Mouse (Mus musculus) spleen, postnatal 36 days (tissue): ENCODE data around the gene Zfpm1.
"Not testable (repeated sequence)": the region's sequence is repeated elsewhere in the genome, so short reads cannot be mapped to it uniquely, and the experiment has no call there.

ENCODE experiments used
- DNase-seq, 2 experiments: peaks; one replicate each; pipeline ENCODE4 v3.0.0; 2022; ENCODE audit warnings: low spot score in 2 of 2, mixed read lengths in 1 of 2

Zfpm1 gene

DNA sequence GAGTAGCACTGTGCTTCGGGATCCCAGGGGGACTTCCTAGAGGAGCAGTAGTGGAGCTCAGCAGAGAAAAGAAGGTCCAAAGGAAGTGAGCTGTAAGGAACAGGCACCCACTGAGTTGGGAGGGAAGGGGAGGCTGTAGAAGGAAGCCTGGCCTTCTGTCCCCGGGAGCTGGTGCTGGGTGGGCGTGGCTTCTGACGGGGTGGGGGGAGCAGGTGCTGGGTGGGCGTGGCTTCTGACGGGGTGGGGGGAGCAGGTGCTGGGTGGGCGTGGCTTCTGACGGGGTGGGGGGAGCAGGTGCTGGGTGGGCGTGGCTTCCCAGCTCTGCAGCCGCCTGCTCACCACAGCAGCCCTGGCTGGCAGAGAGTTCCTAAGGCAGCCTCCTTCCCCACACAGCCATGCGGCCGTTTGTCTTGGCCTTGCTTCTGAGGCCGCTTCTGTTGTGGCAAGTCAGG is 42.0 kb downstream of the Zfpm1 start:
- not testable (repeated sequence) for DNase-seq

DNA sequence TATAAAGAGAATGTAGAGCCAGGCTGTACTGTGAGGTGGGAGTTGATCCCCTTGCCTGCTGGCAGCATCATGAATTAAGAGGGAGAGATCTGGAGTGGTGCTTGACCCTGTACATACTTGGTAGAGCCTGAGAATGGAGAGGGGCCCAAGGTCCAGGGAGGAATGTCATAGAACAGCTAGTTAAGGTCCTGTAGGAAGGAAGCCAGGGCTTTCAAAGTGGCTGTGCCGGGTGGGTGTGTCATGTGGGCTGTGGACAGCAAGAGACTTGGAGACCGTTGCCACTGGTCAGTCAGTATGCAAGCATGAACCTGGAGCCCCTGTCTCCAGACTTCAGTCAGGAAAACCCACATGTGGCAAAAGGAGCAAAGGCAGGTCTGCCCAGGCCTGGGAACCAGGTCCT is 43.3 kb downstream of the Zfpm1 start:
- DNase-seq, result no peak

DNA sequence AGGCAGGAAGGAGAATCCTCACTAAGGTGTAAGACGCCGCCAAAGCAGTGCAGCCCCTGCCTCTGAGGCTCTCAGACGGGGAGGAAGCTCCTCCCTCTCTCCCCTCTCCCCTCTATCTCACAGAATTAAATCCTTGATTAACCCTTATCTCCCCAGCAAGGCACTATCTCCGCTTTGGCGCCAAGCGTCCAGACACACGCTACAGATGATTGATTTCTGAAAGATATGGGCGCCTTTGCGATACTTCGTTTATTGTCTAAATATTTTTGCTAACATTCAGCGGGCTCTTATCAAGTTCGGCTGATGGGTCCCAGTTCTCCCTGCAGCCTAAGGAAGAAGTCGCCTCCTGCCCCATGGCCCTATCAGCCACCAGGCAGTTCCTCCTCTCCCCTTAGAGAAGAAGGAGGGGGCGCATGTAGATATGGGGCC is 44.2 kb downstream of the Zfpm1 start:
- DNase-seq, result no peak

DNA sequence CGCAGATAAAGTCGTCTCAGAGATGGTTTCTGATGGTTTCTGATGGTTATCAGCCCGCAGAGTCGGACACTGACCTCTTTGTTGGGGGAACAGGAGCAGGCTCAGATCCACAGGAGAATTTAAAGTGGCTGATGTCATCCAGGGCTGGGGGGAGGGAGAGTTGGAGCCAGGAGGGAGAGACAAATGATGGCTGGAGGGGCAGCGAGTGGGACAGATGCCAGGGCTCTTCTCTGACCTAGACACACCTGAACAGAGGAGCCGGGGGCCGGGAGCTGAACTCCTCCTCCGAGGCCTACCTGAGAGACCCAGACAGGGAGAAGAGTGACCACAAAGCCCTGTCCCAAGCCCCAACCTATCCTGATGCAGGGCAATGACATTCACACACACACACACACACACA is 47.1 kb downstream of the Zfpm1 start:
- no peak for DNase-seq

DNA sequence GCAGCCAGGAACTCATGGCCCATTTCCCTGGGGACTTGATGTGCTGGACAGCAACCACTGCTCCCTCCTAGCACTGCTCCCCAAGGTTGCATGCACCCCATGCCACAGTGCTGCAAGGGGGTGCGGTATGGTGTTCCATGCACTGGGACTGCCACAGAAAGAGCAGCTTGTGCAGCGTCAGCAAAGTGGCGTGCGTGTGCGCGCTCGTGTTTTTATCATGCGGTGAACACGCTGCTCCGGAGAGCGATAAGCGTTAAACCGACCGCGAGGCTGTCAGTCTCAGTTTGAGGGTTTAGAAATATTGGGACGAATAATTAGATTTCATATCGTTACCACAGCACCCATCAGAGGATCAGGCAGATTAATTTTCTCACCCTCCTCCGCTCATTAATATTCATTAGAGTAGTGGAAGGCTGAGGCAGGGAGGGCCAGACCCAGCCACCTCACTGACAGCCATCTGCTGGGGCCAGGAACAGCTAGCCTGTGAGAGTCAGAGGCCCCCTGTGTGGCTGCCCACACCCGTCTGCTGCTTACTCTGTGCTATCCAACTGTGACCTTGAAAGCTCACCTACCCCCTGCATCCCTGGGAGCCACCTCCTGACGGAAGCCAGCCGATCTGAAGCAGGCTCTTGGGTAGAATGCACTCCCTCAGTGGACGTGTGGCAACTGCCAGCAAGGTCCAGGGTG is 47.8 kb downstream of the Zfpm1 start:
- no peak for DNase-seq

DNA sequence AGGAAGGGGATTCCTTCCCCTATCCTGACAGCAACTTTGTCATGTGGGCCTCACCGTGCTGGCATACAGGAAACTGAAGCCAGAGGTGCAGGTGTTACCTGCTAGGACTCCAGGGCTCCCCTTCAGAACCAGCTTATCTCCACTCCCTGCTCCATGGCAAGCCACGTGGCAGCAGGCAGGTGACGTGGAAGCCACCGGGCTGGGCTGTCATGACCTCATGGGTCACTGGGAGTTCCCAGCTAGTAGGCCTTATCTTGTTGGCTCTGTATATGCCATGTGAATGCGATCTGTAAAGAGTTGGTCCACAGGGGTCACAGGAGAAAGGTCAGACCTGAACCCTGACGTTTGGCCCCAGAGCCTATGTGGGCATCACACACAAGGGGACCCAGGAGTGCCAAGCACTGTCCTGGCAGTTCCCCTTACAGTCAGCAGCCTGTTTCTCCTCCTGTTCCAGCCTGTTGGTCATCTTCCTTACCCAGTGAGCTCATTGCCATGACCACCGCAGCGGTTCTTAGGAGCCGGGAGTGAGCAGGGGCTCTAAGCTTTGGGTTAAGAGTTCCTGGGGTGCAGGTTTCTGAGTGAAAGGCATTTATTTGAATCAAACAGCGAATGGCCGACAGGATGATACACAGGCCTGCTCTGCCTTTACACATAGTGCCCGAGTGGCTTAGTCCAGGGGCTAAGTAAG is 48.6 kb downstream of the Zfpm1 start:
- DNase-seq, result no peak

DNA sequence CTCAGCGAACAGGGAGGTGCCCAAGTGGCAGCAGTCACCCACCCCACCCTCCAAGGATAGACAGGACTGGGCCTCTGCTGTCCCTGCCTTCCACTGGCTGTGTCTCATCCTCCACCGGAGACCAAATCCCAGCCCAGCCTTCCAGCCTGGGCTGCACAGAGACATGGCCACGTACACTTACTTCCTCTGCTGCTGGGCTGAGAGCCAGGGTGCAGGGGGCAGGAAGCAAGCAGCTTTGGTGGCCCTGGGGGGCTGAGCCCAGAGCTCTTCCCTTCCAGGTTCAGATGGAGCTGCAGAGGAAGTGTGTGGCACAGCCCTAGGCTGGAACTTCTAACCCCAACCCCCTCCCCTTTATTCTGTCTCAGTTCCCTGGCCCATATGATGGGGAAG is 49.2 kb downstream of the Zfpm1 start:
- no peak for DNase-seq

DNA sequence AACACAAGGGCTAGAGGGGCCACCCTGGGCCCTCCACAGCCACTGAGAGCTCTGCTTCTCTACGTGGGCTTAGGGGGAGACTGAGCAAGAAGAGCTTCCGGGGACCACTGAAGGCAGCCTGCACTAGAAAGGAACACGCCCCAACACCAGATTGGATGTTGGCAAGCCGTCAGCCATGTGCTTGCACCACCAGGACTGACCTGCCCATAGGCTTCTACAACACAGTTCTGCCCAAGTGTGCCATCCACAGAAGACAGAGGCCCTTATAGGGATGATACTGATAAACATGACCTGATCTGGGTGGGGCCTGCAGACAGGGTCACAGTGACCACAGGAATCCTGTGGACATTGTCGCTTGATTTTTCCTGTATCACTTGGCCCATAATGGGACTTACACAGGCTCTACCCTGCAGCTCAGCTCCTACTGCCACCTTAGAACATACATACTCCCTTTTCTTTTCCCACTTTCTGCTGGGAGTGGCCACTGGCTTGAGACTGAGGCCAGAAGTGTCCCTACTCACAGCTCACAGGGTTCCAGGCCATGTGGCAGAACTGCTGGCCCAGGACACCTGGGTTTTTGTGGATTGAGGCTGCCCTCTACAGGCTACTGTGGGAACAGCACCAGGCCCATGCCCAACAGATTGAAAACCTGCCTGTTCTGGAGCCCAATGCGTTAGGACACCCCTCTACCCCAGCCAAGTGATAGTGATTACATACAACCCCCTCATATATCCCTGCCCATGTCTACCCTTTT is 51.0 kb downstream of the Zfpm1 start:
- peak; percentile 74 to 76 for DNase-seq

DNA sequence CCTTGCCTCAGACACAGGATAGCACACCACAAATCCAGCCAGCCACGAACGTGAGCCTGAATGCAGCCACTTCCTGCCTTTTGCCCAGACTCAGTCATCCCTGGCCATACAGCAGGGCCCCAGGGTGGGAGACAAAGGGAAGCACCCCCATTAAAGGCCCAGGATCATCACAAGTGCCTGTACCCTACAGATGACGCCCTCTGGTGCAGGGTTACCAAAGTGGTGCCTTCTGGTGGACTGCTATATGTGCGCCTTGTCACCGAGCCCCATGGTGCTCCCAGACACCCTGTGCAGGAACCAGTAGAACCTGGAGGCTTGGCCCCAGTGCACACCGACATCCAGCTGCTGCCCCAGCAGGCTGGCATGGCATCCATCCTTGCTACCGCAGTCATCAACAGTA is 51.6 kb downstream of the Zfpm1 start:
- no peak for DNase-seq

DNA sequence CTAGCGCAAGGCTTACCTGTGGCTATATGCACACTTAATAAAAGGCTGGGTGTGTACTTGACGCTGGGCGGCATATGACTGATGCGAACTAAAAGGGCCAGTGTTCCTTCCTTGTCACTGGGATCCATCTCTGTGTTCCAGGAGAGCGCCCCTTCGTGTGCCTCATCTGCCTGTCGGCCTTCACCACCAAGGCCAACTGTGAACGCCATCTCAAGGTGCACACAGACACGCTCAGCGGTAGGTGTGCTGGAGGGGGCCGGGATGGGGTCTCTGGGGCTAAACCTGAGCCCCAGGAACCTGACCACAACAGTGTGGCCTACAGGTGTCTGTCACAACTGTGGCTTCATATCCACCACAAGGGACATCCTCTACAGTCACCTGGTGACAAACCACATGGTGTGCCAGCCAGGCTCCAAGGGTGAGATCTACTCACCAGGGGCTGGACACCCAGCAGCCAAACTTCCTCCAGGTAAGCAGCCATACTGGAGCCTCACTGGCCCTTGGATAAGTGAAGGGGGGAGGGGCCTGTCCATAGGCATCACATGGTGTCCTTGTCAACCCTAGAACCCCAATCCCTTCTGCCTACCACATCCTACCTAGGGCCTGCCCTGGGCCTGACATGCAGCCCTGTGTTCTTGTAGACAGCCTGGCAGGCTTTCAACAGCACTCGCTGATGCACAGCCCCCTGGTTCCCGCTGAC is 53.0 kb downstream of the Zfpm1 start:
- DNase-seq, result no peak

DNA sequence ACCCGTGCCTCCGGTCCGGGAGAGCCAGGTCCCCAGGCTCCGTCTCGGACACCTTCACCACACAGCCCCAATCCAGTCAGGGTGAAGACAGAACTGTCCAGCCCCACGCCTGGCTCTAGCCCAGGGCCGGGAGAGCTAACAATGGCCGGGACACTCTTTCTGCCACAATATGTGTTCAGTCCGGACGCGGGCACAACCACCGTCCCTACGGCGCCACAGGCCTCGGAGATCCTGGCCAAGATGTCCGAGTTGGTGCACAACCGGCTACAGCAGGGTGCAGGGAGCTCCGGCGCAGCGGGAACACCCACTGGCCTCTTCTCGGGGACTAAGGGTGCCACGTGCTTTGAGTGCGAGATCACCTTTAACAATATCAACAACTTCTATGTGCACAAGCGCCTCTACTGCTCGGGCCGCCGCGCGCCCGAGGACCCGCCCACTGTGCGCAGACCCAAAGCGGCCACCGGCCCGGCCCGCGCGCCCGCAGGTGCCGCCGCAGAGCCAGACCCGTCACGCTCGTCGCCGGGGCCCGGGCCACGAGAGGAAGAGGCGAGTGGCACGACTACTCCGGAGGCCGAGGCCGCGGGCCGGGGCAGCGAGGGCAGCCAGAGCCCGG is 53.8 kb downstream of the Zfpm1 start:
- DNase-seq, result no peak

DNA sequence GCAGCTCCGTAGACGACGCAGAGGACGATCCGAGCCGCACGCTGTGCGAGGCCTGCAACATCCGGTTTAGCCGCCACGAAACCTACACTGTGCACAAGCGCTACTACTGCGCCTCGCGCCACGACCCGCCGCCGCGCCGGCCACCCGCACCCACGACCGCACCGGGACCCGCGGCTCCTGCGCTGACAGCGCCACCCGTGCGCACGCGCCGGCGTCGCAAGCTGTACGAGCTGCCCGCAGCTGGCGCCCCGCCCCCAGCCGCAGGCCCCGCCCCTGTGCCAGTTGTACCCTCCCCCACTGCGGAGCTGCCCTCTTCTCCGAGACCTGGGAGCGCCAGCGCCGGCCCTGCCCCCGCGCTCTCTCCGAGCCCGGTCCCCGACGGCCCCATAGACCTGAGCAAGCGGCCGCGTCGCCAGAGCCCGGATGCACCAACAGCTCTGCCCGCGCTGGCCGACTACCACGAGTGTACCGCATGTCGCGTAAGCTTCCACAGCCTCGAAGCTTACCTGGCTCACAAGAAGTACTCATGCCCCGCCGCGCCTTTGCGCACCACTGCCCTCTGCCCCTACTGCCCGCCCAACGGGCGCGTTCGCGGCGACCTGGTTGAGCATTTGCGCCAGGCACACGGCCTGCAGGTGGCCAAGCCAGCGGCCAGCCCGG is 54.4 kb downstream of the Zfpm1 start:
- DNase-seq, result no peak

DNA sequence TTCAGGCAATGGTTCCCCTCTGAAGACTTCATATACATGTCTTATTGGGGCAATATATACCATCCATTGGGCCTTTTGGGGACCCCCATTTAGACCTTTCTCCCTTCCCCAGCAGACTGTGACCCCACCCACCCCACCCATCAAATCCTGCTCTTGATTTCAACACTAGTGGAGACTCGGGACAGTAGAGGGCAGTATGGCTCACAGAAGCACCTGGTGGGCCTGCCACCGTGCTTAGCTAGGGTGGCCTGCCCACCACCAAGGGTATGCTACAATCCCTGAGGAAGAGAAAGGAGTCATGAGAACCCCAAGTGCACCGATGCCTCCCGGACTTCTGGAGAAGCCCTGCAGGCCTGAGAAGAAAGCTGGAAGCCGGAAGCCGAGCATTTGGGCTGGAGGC is 56.9 kb downstream of the Zfpm1 start:
- DNase-seq, result no peak

DNA sequence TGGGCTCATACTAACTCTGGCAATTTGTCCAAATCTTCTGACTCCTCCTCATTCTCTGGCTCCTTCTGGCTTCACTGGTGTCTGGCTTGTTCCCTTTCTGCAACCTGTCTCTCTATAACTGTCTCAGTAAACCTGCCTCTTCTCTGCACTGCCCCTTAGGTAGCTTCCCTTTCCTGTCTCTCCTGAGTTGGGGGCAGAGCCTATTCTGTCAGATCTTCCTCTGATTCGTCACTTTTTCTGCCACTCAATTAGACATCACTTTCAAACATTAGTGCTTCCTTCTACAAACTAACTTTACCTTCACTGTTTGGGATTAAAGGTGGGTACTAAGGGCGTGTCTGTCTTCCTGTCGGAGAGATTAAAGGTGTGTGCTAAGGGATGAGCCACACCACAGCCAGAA is 58.8 kb downstream of the Zfpm1 start:
- no peak for DNase-seq

DNA sequence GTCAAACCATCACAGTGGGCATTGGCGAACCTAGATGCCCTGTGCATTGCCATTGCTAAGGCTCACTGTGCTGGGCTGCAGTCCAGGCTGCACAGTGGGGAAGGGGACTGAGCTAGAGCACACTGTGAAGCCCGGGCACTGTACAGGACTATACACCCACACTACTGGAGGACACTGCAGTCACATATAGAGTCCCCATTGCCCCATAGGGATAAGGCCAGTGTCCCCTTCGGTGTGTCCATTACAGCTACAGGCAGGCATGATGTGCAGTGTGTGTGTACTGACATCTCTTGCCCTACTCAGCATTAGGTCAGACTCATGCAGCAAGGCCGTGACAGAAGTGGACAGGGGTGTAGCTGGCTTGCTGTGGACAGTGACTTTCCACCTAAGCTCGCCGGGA is 59.8 kb downstream of the Zfpm1 start:
- no peak for DNase-seq

DNA sequence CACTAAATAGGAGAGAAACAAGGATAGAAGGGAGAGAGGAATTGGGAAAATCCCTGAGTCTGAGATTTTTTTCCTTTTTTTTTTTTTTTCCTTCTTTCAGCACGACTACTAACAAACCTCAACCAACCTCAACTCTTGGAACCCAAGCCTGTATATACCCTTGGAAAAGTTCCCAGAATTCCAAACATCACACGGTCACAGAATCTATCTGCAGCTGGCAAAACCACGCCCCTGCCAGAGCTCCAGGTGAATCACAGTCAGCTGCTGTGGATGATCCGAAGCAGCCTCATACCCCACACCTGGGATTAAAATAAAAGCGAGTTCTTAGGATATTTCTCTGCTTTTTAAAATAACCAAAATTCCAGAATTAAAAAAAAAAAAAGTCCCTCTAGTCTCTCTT is 60.4 kb downstream of the Zfpm1 start:
- DNase-seq, result no peak

DNA sequence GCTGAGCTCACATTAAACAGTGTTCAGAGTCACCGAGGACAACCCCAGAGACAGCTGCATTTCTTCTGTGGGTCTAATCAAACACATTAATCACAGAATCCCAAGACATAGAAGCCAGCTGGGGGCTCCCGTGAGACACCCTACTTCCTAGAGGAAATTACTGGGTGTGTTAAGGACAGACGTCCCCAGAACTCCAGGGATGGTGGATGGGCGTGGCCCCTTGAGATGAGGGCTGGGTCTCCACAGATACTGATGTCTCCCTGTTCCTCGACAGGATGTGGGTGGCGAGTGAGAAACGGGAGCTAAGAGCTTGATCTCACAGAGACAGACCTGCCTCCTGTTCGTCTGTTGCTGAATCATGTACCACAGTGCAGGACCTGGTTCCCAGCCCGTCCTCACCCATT is 60.9 kb downstream of the Zfpm1 start:
- no peak for DNase-seq

DNA sequence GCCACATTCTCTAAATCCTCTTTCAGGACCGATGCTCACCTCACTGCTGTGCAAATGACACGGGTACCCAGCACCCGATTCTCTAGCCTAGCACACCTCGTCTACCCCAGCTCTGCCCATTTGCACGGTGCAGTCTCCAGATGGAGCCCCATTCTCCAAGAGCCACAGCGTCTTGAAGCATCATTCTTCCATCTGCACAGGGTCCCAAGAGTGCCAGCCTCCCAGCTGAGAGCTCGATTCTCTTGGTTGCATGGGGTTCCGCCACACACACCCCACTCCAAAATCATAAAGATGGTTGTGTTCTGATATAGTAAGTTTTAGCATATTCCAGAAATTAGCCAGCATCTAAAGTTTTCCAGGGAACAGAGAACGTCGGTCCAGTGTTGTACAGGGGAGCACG is 61.4 kb downstream of the Zfpm1 start:
- DNase-seq, result no peak

DNA sequence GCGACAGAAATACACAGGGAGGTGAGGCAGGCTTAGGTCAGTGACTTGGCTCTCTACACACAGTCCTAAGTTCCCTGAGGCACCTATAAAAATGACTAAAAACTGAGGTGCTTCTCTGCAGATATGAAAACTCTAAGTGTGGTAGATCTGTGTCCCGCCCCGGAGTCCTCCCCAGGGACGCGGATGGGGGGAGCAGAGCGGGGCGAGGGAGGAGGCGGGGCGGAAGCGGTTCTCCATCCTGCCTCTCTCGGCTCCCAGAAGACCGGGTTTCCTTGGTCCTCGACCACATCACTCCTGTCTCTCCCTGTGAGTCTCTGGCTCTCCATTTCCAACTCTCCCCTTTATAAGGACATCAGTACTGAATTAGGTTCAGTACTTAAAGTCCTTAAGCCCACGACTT is 61.8 kb downstream of the Zfpm1 start:
- DNase-seq, result peak in 1 of 2 experiments; percentile 42

DNA sequence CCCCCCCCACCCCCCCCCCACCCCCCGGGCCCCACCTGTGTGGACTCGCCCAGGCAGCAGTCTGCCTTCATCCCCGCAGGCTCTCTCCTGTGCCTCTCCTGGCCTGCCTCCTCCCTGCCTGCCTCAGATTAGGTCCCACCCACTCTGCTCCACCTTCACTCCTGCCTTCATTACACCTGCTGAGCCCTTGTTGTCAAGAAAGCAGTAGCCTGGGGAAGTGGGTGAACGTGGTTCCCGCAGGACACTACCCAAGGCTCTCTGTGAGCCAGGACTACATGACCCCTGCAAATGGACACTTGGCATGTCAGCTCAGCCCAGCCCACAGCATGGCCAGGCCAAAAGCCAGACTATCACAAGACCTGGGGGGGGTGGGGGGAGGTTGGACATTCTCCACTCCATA is 62.3 kb downstream of the Zfpm1 start:
- no peak for DNase-seq
